Mouse (Mus musculus) G1E-ER4 (cell line): ENCODE data around the gene Abhd2. TPM values are rescaled to one million over a fixed set of nuclear protein-coding genes. Genes with fewer than 3 reads are reported as not detected.

ENCODE experiments used
- GATA1 ChIP-seq: IDR thresholded peaks from one replicate; pipeline ENCODE4 v1.8.0; 2012; ENCODE audit warnings: low read length, inconsistent platforms
- polyA plus RNA-seq: library from polyadenylated mRNA; stranded (reverse); fragments of >175 nt; gene quantifications from 2 replicates; pipeline ENCODE4 v1.2.3, GENCODE M21; 2012

Gene Abhd2
- polyA plus RNA-seq, 1 experiment: 9.7 TPM

DNA sequence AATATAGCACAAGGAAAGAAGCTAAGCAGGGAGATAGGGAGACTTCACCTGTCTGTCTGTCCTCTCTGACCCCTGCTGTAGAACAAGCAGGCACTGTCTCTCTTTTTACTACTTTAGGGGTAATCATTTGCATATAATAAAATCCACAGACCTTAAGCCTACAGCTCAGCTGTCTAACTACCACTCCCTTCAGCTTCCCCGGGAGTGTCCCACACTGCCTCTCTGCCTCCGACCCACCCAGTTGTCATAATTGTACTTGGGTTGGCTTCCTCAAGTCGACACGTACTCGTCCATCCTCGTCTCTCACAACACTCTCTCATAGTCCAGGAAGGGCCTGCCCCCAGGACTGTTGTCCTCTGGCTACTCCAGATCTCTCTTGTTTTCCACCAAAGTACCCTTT is 29.1 kb downstream of the Abhd2 start:
- no peak for TF ChIP-seq GATA1

DNA sequence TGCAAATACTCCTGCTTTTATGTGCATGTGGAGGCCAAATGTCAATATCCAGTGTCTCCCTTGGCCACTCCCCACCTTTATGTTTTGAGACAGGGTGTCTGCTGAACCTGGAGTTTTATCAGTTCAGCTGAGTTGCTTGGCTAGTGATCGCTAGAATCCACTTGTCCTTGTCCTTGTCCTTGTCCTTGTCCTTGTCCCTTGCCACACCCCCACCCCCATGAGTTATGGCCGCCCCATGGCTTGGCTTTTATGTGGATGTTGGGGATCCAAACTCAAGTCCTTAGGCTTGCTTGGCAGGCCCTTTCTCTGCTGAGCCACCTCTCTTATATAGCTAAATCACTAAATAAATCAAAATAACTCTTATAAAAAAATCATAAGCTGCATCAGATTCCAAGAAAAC is 29.6 kb downstream of the Abhd2 start:
- TF ChIP-seq GATA1: no peak

DNA sequence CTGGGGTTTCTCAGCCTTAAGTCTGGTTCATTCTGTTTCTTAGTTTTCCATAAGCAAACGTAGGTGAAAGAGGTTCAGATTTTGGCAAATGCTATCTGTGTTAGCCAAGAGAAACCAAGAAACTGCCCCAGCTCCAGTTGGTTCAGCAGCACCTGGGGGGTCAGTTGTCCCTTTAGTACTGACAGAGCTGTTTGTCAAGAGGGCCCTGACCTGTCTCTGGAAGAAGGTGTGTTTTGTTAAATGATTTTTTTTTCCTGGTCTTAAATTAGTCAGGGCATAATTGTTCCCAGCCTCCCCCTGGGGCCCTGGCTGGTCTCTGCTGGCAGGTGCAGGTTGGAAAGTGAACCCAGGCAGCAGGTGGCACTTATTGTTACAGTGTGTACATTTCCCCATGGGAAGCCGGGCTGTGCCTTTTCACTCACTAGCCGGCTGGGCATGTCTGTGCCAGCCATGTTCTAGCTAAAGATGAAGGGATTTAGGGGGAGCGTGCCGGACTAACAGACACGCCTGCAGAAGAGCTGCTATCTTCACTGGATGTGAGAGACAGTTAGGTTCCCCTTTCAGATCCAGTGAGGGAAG is 30.3 kb downstream of the Abhd2 start:
- TF ChIP-seq GATA1: no peak

DNA sequence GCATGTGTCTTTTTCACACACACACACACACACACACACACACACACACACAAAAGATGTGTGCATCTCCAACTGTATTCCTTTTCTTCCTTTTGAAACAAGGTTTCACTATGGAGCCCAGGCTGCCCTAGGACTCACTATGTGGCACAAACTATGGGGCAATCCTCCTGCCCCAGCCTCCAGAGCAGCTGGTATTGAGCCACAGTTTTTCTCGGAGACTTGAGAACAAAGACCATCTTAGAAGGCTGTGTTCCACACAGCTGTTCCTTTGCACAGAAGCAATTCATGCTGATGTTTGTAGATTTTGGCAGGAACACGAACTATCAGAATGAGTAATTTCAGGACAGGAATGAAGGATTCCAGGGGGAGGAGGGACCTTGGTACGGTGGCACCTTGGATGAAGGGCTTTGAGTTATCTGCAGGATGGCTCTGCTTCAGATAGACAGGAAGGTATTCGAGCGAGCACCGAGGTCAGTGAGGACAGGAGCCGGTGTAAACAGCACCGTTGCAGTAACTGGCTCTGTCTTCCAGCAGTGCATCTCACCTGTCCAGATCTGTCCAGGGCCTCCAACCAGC is 35.5 kb downstream of the Abhd2 start:
- TF ChIP-seq GATA1: no peak

DNA sequence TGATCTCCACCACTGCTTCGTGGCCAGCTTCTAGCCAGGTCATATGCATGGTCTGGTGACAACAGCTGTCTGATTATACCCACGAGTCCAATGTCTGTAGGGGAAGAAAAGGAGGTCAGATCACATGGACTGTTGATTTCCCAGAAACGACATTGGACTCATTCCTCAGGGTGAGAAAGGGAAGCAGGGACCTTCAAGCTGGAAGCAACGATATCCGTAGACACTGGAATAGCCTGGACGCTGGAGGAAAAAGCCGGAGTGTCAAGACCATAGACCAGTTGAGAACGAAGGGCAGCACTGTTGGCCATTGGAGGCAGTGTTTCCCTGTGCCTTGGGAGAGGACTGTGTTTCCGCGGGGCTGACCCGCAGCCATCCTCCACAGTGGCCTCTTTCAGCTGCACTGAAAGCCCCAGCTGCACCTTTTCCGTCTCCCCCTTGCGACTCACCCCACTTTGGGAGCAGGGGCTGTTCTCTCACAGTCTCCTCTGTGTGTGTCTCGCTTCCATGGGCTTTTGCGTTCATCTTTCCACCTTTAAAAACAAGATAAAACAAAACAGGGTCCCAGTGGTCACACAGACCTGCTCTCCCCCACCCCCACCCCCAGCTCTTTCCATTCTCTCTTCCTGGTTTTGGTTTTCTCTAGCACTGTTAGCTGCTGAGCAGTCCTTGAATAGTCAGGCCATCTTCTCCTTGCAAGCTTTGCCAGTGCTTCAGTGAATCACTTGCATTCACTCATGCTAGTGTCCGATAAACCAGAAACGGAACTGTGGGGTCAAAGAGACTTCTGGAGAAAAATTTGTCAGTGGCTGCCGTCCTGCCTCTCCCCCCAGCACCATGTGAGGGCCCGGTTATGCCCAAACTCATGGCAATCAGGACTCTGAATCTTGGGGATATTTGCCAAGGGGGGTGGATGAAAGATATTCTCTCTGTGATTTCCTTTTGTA is 36.5 kb downstream of the Abhd2 start:
- no peak for TF ChIP-seq GATA1

DNA sequence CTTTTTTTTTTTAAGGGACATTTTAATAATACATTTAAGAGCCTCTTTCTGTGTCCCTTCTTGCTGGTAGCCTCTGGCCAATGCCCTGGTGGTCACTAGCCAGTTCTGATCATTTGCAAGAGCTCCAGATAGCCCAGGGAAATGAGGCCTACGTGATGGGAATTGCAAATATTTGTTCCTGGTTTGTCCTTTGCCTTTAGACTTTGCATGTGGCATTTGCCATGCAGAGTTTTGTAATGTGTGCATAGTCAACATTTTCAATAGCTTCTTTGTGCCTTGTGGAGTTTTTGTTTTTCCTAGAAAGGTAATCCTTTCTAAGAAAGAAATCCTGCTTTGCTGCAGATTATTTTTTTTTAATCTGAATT is 37.2 kb downstream of the Abhd2 start:
- no peak for TF ChIP-seq GATA1

DNA sequence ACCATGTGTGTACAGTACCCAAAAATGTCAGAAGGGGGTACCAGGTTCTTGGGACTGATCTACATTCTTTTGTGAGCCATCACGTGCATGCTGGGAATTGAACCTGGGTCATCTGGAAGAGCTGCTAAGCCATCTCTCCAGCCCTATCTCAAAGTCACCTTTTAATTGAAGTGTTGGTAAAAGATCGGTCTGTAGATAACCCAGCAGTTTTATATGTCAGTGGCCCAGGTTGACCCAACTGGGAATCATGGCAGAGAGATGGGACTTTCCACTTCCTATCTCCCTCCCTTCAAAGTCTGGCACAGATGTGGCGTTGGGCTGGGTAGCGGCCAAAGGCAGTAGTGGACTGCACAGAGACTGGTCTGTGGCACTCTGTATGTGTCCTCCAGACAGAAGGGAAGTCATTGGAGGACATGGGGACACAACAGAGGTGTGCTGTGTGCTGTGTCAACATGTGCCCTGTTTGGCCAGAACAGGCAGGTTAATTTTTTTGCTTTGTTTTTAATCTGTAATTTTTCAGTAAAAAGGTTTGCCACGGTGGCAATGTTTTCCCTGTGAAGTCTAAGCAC is 38.5 kb downstream of the Abhd2 start:
- TF ChIP-seq GATA1: no peak

DNA sequence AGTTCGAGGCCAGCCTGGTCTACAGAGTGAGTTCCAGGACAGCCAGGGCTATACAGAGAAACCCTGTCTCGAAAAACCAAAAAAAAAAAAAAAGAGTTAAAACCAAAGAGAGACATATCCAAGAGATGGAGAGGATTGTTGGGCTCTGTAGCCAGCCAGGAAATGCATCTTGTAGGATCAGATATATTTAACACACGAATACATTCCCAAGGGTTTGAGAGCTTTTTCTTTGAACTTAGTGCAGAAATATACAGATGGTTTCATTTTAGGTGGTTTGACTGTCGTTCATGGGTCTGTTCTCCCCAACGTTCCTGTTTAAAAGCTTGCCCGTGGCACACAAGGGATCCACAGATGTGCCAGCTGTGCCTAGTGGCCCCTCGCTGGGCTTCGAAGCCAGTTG is 39.2 kb downstream of the Abhd2 start:
- no peak for TF ChIP-seq GATA1

DNA sequence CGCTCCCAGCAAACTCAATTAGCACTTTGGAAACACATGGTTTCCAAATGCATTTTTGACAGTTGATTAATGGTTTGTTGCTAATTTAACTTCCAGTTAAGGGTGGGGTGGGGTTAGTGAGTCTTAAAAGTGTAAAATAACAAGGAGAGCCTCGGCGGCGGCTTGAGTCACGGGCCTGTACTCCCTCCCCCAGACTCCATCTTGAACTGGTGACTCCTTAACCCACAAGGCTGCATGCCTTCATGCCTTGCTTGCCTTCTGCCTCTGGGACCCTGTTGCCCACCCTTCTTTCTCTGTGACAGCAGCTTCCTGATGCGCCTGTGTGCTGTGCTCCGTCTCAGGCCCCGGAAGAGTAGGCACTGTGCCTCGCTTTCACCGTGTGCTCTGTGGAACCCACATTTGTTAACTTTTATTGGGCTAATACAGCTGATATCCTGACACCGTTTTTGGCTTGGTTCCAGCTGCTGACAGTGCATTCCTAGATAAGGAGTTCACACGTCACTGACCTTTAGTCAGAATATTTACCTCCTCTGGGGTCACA is 40.6 kb downstream of the Abhd2 start:
- TF ChIP-seq GATA1: peak; percentile 42

DNA sequence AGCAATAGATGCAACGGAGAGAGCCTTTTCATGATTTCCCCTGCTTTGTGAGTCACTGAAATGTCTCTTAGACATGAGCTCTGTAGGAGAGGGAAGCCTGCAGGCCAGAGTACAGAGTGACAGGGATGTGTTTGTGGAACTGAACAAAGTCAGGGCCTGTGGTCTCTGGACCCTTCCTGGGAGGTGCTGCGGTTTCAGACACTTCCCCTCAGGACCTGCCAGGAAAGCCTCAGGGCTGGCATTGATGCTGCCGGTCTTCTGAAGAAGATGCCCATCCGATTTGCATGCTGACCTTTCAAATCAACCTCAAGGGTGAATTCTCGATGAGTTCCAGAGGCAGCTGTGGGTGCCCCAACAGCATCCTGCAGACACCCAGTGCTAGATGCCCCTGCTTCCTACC is 41.5 kb downstream of the Abhd2 start:
- TF ChIP-seq GATA1: no peak

DNA sequence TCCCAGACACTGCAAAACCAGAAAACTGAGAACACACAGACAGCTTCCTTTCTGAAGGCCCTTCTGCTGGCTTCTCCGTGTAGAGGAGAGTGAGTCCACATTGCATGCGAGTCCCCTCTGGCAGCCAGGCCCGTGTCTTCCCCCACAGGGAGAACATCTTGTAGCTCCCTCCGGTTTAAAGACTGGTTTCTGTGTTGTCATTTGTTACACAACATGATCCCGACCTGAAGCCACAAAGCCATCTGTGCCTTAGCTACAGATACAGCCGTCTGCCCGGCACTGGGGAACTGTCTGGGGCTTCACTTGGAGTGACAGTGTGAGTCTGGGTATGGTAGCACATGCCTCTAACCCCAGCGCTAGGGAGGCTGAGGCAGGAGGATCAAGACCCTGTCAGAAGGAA is 42.1 kb downstream of the Abhd2 start:
- no peak for TF ChIP-seq GATA1

DNA sequence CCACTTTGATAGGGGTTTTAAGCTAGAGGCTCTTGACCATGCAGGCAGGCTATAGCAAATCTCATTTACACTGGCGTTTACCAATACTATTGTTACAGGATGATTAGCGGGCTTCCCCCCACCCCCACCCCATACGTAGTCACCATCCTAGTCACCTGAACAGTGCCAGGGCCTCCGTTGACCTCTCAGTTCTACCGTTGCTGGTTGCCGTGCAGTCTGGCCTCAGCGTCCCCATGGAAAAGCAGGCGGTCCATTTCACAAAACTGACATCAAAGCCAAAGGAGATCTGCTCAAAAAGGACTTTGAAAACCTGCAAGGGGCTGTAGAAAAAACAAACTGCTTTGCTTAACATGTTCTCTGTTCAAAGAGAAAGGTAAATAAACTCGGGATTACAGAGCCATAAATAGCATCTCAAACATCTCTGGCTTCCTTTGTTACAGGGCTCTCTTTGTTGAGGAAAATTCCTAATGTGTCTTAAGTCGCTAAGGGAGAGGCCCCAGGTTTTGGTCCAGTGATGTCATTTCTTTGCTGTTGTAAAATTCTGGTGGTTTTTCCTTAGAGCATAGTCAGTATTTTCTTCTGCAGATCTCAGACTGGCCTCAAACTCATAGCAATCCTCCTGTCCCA is 43.2 kb downstream of the Abhd2 start:
- TF ChIP-seq GATA1: no peak

DNA sequence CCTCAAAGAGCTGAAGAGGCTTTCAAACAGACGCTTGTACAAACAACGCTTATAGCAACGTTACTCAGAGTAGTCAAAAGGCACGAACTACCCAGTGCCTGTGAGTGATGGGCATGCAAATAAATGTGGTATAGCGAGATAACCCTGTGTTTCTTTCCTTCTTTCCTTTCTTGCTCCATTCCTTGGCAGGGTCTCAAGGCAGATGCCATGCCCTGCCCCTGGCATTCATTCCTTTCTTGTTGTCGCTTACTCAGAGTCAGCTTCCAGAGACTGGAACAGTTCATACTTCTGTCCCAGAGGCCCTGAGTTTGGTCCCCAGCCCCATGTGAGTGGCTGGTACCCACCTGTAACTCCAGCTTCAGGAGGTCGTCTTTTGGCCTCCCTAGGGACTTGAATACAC is 44.6 kb downstream of the Abhd2 start:
- TF ChIP-seq GATA1: no peak

DNA sequence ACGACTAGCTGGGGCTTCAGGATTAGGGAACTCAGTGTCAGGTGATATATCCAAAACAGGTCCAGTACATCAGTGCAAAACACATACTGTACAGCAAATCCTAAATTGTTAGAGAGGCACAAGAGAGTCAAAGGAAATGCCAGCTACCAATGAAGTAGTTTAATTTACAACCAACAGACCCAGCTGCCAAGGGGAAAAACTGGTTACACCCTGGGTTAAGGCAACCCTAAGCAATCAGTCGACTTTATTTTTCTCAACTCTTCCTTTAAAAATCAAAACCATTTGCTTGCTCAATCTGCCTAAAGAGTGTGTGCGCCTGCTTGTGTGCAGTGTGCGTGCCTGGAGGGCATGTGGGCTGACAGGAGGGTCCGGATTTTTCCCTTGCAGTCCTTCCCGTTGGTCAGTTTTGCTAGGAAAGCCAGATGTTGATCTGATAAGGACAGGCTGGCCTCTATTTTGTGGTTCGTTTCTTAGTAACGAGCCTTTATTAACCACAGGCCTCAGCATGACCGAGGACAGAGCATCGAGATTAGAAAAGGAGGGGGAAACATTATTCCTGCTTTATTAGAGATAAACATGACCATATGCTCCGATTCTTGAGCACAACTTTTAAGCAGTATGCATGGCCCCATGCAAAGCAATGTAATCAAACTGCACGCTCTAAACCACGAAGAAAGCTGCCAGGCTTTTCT is 45.3 kb downstream of the Abhd2 start:
- peak; percentile 75 for TF ChIP-seq GATA1

DNA sequence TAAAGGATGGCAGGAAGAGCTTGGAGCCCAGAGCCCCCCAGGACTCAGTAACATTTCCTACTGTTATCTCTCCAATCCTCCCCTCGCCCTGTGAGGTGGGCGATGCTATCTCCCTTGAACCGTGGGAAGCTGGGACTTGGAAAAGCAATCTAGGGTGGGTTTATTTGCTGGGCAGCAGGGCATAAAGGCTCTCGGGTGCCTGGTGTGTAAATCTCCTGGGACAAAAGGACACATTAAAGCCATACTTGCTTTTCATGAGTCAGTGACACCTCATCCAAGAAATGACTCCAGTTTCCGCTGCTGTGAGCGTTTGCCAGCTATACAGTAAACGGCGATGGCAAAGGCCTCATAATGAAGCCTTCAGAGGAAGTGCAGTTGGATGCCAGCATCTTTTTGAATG is 50.9 kb downstream of the Abhd2 start:
- TF ChIP-seq GATA1: no peak
